Mouse (Mus musculus) cerebellum, adult 2 months (tissue): ENCODE data around the gene 1700019D03Rik.

Source experiments
- CTCF ChIP-seq: fragments of 200-500 bp; IDR thresholded peaks from 2 replicates; pipeline ENCODE4 v1.5.1; 2011; ENCODE audit warnings: low read depth, mild to moderate bottlenecking, control low read depth, low read length, moderate library complexity, borderline replicate concordance; ENCODE audit not compliant: insufficient read depth
- POLR2A ChIP-seq: fragments of 200-500 bp; IDR thresholded peaks from 2 replicates; pipeline ENCODE4 v1.6.1; 2011; ENCODE audit warnings: low read length, control low read depth, borderline replicate concordance; ENCODE audit not compliant: insufficient read depth

GRCm38 (mm10) chr1:52956746-52957145 lies 63.2 kb downstream of the 1700019D03Rik start:
- no peak for TF ChIP-seq POLR2A
- TF ChIP-seq CTCF: no peak
